Mouse (Mus musculus): ENCODE measurements around the gene Gm853.

DNA sequence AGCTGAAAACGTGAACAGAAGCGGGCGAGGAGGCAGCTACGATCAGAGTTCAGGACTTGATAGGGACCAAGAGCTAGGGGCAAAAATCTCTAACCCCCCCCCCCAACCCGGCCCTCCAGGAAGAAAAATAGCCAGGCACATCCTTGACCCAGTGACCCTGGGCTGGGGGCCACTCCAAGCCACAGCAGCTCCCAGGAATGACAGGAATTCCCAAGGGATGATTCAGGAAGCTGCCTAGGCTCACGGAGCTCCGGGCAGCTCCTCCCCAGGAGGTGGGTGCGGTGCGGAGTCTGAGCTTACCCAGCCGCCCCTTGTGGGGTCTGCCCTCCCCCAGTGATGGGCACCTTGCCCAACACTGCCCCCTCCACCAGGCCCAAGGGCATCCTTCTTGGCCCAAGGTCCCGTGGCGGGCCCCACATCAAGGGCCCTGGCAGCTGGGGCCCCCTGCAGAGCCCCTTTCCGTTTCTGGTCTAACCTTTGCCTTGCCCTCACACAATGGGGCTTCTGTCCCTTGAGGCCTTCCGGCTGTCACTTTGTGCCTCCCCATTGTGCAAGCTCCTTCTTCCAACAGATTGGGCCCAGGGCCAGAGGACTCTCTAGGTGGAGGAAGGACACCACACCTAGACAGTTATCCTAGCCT is 47.0 kb downstream of the Gm853 start, which contains the start of gene Tinagl1:
- TF ChIP-seq GATA1 (IDR thresholded peaks at IDR 0.05; ENCODE audit: borderline replicate concordance, low read length) = no peak
- no peak for TF ChIP-seq FLI1 (IDR thresholded peaks at IDR 0.05; ENCODE audit: low read length)
